Mouse (Mus musculus) cerebellum, adult 2 months (tissue): ENCODE data around the gene Gm10382.

Source experiments
- CTCF ChIP-seq: fragments of 200-500 bp; IDR thresholded peaks from 2 replicates; pipeline ENCODE4 v1.5.1; 2011; ENCODE audit warnings: low read depth, mild to moderate bottlenecking, control low read depth, low read length, moderate library complexity, borderline replicate concordance; ENCODE audit not compliant: insufficient read depth
- POLR2A ChIP-seq: fragments of 200-500 bp; IDR thresholded peaks from 2 replicates; pipeline ENCODE4 v1.6.1; 2011; ENCODE audit warnings: low read length, control low read depth, borderline replicate concordance; ENCODE audit not compliant: insufficient read depth

DNA sequence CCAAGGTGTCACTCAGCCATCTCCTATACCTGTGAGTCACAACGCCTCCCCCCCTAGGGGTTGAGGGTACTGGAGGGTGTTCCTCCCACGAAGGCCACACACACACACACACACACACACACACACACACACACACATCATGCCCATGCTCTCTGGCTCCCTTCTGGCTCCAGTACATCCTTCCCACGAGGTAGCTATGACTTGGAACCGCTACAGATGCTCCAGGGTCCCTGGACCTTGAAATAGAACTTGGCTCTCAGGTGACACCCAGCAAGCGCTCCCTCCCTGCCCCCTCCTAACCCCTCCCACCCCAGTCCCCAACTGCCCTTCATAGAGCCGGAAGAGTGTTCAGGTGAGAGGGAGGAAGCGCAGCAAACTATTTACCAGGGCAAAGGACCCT is 33.5 kb upstream of the Gm10382 start:
- TF ChIP-seq CTCF (no peak), POLR2A (no peak)
